Mouse (Mus musculus): ENCODE data around the gene Eif4e. TPM values are rescaled to one million over a fixed set of nuclear protein-coding genes. Genes with fewer than 3 reads are reported as not detected.

Gene Eif4e
- polyA plus RNA-seq (2015; fragmentation: Nextera tagmentation; extraction: Ambion mirVana): 315 and 352 TPM in 2 replicates

DNA sequence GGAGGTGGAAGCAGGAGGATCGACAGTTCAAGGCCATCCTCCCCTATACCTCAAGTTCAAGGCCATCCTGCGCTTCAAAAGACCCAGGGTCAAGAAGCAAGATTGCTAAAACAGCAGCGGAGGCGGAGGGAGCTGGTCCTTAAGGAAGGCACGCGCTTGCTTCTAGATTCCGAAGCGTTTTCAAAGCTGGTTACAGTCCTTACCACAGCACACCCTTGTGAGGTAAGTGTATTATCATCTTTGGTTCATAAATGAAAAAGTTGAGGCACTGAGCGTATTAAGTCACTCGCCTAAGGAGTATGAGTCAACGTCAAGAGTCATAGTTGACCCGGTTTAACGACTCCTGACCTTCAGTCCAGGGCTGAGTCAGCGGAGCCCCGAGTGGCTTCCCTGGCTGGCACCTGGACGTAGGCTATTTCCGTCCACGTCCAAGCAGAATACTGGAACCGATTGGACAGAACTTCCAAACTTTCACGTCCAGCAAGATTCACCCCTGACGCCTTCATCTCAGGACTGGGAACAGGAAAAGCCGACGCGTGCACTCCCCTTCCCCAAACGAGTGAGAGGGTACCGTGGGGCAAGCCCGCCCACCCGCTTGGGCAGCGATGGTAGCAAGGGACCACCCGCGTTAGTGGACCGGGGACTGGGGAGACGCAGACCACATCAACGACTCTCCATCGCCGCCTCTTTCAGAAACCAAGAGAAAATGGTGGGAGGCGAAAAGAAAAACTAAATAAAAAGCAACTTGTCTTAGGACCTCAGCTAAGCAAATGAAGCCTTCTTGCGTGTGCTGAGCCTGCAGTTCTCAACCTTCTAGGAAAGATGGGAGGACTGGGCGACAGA, at the start of gene Eif4e:
Gene Eif4e, plus strand, starts transcription at position 107 of the 843 bp plus-strand sequence.
- peak within 1 kb of the TSS; percentile 70 for H3K9ac ChIP-seq (ENCODE audit: low read depth, low read length)
- WGBS: 3% methylated on average over 39 of the region's 39 CpGs
- H3K4me1 ChIP-seq (ENCODE audit: control insufficient read depth, insufficient read depth, low read depth, low read length): peaks cover 14% of the 10 kb centered on the region
- H3K9me3 ChIP-seq (ENCODE audit: control insufficient read depth, low read length): no peaks in the 10 kb centered on the region
- ATAC-seq: peak; percentile 48
- H3K4me2 ChIP-seq (ENCODE audit: low read length): peak within 1 kb of the TSS; percentile 95
- H3K4me3 ChIP-seq (ENCODE audit: low read length): peak within 1 kb of the TSS; percentile 100
- H3K27me3 ChIP-seq (replicated peaks; ENCODE audit: control insufficient read depth, insufficient read depth, low read length): no peaks in the 10 kb centered on the region
- peak within 1 kb of the TSS; percentile 84 for H3K27ac ChIP-seq (ENCODE audit: low read depth, low read length)
- no peaks in the 10 kb centered on the region for H3K36me3 ChIP-seq (ENCODE audit: control insufficient read depth, insufficient read depth, low read length)

DNA sequence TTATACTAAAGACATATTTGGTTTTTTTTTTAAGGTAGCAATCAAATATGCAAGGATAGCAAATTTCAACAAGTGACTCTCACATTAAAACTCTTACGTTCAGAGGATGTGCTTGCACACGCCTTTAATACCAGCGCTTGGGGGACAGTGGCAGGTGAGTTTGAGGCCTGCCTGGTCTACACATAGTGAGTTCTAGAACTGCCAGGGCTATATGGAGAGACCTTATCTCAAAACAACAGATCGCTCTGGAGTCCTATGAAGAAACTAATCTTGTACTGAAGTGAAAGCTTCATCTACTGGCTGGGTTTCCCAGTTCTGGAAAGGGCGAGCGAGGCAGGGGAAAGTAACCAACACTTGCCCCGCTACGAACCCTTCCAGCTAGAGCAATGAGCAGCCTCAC, 46.5 kb upstream of the Eif4e start:
- peaks cover 5% of the 10 kb centered on the region for H3K36me3 ChIP-seq (ENCODE audit: control insufficient read depth, insufficient read depth, low read length)
- no peak overlapping the region for H3K27ac ChIP-seq (ENCODE audit: low read depth, low read length)
- no peaks in the 10 kb centered on the region for H3K27me3 ChIP-seq (replicated peaks; ENCODE audit: control insufficient read depth, insufficient read depth, low read length)
- 94% methylated on average over 8 of the region's 8 CpGs for WGBS
- no peak for ATAC-seq
- H3K9ac ChIP-seq (ENCODE audit: low read depth, low read length): no peak overlapping the region
- H3K4me2 ChIP-seq (ENCODE audit: low read length): no peak overlapping the region
- no peaks in the 10 kb centered on the region for H3K4me1 ChIP-seq (ENCODE audit: control insufficient read depth, insufficient read depth, low read depth, low read length)
- no peak overlapping the region for H3K4me3 ChIP-seq (ENCODE audit: low read length)
- H3K9me3 ChIP-seq (ENCODE audit: control insufficient read depth, low read length): no peaks in the 10 kb centered on the region

DNA sequence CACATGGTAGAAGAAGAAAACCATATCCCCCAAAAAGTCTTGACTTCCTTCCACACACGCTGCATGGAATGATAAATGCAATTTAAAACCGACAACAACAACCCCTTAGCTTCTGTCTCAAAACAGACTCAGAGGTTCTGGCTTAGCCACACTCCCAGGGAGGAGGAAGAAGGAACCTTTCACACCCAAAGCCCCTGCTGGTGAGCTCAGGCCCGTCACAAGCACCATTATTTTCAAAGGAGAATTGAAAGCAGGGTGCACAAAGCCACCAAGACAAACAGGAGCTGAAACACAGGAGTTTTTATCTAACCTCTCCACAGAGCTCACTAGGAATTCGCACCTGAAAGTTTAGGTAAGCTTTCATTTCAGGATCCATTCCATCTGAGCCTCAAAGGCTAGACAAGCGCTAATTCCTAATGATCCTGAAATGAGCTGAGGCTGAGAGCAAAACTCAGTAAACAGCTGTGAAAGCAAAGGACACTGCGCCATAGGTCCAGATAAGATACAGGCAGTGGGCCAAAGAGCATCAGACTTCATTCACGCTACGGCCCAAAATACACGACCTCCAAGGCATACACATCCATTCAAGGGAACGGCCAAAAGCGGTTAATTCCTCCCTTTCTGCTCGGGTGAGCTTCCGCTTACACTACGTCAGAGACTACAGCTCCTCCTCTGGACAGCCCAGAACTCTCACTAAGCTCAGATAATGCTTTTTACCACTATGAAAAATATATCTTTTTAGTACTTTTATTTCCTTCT, 44.3 kb upstream of the Eif4e start:
- no peaks in the 10 kb centered on the region for H3K9me3 ChIP-seq (ENCODE audit: control insufficient read depth, low read length)

DNA sequence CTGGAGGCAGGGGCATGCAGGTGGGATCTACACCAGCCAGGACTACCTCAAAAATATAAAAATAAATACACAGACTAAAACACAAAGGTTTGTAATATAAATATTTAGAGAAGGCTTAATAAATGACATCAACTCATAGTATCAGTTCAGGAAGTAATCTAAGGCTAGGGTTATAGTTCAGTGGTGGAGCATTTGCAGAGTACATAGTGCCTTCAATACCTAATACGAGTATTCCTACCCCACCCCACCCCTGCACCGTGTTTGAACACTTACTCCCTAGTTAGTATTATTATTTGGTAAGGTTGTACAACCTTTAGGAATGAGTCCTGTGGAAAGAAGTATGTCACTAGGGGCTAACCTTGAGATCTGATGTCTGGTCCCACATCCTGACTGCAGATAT, 42.7 kb upstream of the Eif4e start:
- no peak for ATAC-seq
- 89% methylated on average over 2 of the region's 2 CpGs for WGBS
- Histone ChIP-seq H3K9ac (ENCODE audit: low read depth, low read length) (no peak overlapping the region), H3K9me3 (ENCODE audit: control insufficient read depth, low read length) (no peaks in the 10 kb centered on the region), H3K4me2 (ENCODE audit: low read length) (no peak overlapping the region), H3K36me3 (ENCODE audit: control insufficient read depth, insufficient read depth, low read length) (peaks cover 11% of the 10 kb centered on the region), H3K27me3 (replicated peaks; ENCODE audit: control insufficient read depth, insufficient read depth, low read length) (no peaks in the 10 kb centered on the region), H3K27ac (ENCODE audit: low read depth, low read length) (no peak overlapping the region), H3K4me1 (ENCODE audit: control insufficient read depth, insufficient read depth, low read depth, low read length) (peaks cover 8% of the 10 kb centered on the region), H3K4me3 (ENCODE audit: low read length) (no peak overlapping the region)

More for the DNA sequence above, 44.3 kb upstream of the Eif4e start:
- Histone ChIP-seq H3K27me3 (replicated peaks; ENCODE audit: control insufficient read depth, insufficient read depth, low read length) (no peaks in the 10 kb centered on the region), H3K4me2 (ENCODE audit: low read length) (no peak overlapping the region), H3K9ac (ENCODE audit: low read depth, low read length) (no peak overlapping the region), H3K4me1 (ENCODE audit: control insufficient read depth, insufficient read depth, low read depth, low read length) (no peaks in the 10 kb centered on the region), H3K27ac (ENCODE audit: low read depth, low read length) (no peak overlapping the region), H3K4me3 (ENCODE audit: low read length) (no peak overlapping the region), H3K36me3 (ENCODE audit: control insufficient read depth, insufficient read depth, low read length) (peaks cover 11% of the 10 kb centered on the region)
- WGBS: 59% methylated on average over 14 of the region's 14 CpGs
- ATAC-seq: no peak

DNA sequence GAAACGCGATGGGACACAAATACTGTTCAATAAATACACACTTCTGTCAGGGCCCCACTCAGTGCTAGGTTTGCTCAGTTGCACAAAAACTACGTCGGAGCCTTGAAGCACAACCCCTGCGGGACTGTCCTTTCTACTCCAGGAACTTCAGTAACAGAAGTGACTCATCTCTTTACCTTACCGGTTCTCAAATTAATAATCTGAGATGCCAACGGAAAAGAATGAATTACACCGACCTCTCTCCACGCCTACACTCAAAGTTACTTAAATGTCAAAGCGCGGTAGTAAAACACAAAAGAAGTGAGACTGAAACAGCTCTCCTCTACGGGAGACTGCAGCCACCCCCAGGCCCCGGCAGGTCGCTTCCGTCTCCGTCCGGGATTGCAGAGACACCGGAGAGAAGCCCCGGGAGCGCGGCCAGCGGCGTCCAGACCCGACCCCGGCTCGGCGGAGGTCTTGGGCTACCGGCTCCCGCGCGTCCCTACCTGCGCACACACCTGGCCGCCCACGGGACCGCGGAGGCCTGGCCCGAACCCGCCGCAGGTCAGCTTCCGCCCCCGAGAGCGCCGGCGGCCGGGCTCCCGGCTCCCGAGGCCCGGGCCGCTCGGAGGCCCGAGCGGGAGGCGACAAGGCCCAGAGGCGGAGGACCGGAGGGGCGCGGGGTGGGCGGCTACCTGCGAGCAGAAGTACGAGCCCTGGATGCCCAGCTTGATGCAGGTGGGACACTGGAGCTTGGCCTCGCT, 37.2 kb upstream of the Eif4e start:
- Histone ChIP-seq H3K4me3 (ENCODE audit: low read length) (peak overlapping the region; percentile 65), H3K9me3 (ENCODE audit: control insufficient read depth, low read length) (no peaks in the 10 kb centered on the region), H3K27ac (ENCODE audit: low read depth, low read length) (peak overlapping the region; percentile 57), H3K4me1 (ENCODE audit: control insufficient read depth, insufficient read depth, low read depth, low read length) (peaks cover 12% of the 10 kb centered on the region), H3K4me2 (ENCODE audit: low read length) (peak overlapping the region; percentile 86), H3K36me3 (ENCODE audit: control insufficient read depth, insufficient read depth, low read length) (peaks cover 7% of the 10 kb centered on the region), H3K9ac (ENCODE audit: low read depth, low read length) (peak overlapping the region; percentile 82), H3K27me3 (replicated peaks; ENCODE audit: control insufficient read depth, insufficient read depth, low read length) (no peaks in the 10 kb centered on the region)
- no peak for ATAC-seq
- whole genome bisulfite sequencing: under 1% methylated on average over 50 of the region's 61 CpGs

DNA sequence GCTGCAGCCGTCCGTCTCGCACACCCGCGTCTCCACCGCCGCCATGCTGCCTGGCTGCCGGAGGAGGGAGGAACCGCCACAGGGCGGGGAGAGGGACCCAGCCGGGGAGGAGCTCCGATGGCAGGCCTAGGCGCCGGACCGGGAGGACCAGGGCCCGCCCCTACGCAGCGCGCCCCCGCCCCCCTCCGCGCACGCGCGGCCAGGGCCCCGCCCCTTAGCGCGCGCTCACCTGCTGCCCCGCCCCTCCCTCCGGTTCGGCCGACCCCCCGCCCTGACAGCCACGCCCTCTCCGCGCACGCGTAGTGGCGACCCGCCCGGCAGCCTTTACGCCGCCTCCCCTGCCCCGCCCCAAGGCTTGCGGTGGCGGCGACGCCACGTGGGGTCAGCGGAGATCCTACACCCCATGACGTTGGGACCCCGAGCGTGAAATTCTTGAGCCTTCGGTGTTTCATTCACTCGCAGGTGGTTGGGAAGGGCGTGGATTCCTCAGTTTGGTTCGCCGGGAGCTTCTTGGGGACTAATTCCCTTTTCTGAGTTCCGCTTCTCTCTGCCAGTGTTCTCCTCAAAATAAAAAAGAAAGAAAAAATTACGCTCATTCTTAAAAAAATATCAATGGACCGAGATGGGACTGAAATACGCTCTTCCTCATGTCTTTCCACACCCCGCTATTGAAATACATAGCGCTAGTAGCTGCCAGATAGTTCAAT, 36.5 kb upstream of the Eif4e start, which contains the start of gene Metap1:
Gene Metap1, minus strand, starts transcription at position 189 of the 707 bp plus-strand sequence.
- ATAC-seq: peak; percentile 99
- H3K9me3 ChIP-seq (ENCODE audit: control insufficient read depth, low read length): no peaks in the 10 kb centered on the region
- H3K36me3 ChIP-seq (ENCODE audit: control insufficient read depth, insufficient read depth, low read length): peaks cover 6% of the 10 kb centered on the region
- peaks cover 12% of the 10 kb centered on the region for H3K4me1 ChIP-seq (ENCODE audit: control insufficient read depth, insufficient read depth, low read depth, low read length)
- H3K27me3 ChIP-seq (replicated peaks; ENCODE audit: control insufficient read depth, insufficient read depth, low read length): no peaks in the 10 kb centered on the region
- under 1% methylated on average over 34 of the region's 65 CpGs for WGBS
- H3K9ac ChIP-seq (ENCODE audit: low read depth, low read length): peak within 1 kb of the TSS; percentile 82
- H3K4me2 ChIP-seq (ENCODE audit: low read length): peak within 1 kb of the TSS; percentile 86
- peak within 1 kb of the TSS; percentile 65 for H3K4me3 ChIP-seq (ENCODE audit: low read length)
- peak within 1 kb of the TSS; percentile 68 for H3K27ac ChIP-seq (ENCODE audit: low read depth, low read length)

DNA sequence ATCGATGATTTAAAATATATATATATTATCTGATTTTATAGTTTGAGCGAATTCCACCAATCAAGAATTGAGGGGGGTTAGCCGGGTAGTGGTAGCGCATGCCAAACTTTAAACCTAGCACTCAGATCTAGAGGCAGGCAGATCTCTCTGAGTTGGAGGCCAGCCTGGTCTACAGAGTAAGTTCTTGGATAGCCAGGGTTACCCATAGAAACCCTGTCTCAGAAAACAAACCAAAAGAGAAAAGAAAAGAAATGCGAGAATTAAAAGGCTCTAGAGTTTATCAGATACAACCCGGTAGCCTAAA, 36.0 kb upstream of the Eif4e start:
- peaks cover 12% of the 10 kb centered on the region for H3K4me1 ChIP-seq (ENCODE audit: control insufficient read depth, insufficient read depth, low read depth, low read length)
- H3K27ac ChIP-seq (ENCODE audit: low read depth, low read length): no peak overlapping the region
- 27% methylated on average over 6 of the region's 6 CpGs for WGBS
- no peaks in the 10 kb centered on the region for H3K27me3 ChIP-seq (replicated peaks; ENCODE audit: control insufficient read depth, insufficient read depth, low read length)
- H3K9ac ChIP-seq (ENCODE audit: low read depth, low read length): peak overlapping the region; percentile 73
- 0 out of 2 replicates have a peak, but pooled peaks cover 3% of the 10 kb centered on the region for H3K36me3 ChIP-seq (ENCODE audit: control insufficient read depth, insufficient read depth, low read length)
- ATAC-seq: no peak
- peak overlapping the region; percentile 68 for H3K4me2 ChIP-seq (ENCODE audit: low read length)
- H3K4me3 ChIP-seq (ENCODE audit: low read length): peak overlapping the region; percentile 65
- no peaks in the 10 kb centered on the region for H3K9me3 ChIP-seq (ENCODE audit: control insufficient read depth, low read length)

DNA sequence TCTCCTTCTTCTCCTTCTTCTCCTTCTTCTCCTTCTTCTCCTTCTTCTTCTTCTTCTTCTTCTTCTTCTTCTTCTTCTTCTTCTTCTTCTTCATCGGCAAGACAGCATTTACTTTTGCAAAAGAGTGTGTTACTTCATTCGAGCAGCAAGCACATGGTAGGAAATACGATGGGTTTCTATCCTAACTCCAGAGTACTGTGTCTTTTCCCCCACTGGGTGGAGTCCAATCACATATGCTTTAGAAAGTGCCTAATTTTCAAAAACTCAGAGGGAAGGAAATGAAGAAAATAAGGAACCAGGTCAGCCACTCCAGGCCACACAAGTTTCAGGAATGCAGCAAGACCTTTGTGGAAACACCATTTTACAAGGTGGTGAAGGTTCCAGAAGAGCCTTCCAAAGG, 32.3 kb upstream of the Eif4e start:
- H3K4me1 ChIP-seq (ENCODE audit: control insufficient read depth, insufficient read depth, low read depth, low read length): no peaks in the 10 kb centered on the region
- 90% methylated on average over 3 of the region's 3 CpGs for WGBS
- H3K9me3 ChIP-seq (ENCODE audit: control insufficient read depth, low read length): no peaks in the 10 kb centered on the region
- H3K4me2 ChIP-seq (ENCODE audit: low read length): no peak overlapping the region
- H3K27ac ChIP-seq (ENCODE audit: low read depth, low read length): no peak overlapping the region
- no peaks in the 10 kb centered on the region for H3K36me3 ChIP-seq (ENCODE audit: control insufficient read depth, insufficient read depth, low read length)
- H3K4me3 ChIP-seq (ENCODE audit: low read length): no peak overlapping the region
- H3K9ac ChIP-seq (ENCODE audit: low read depth, low read length): no peak overlapping the region
- no peak for ATAC-seq
- no peaks in the 10 kb centered on the region for H3K27me3 ChIP-seq (replicated peaks; ENCODE audit: control insufficient read depth, insufficient read depth, low read length)
